Mouse (Mus musculus) liver, embryonic 14.5 days (tissue): ENCODE measurements at regions not wholly inside any gene's neighbourhood (a gene's known extent, or its start where the extent isn't known, plus 50 kb on each side); places are given as distances from the start of the nearest gene placed in this dataset.

Experiments used
- CTCF ChIP-seq: IDR thresholded peaks from 2 replicates; pipeline ENCODE4 v1.5.1; 2016; ENCODE audit warnings: antibody characterized with exemption, low read depth, control low read depth
- EP300 ChIP-seq: IDR thresholded peaks from 2 replicates; pipeline ENCODE4 v1.6.1; 2016; ENCODE audit warnings: antibody characterized with exemption, low read depth

DNA sequence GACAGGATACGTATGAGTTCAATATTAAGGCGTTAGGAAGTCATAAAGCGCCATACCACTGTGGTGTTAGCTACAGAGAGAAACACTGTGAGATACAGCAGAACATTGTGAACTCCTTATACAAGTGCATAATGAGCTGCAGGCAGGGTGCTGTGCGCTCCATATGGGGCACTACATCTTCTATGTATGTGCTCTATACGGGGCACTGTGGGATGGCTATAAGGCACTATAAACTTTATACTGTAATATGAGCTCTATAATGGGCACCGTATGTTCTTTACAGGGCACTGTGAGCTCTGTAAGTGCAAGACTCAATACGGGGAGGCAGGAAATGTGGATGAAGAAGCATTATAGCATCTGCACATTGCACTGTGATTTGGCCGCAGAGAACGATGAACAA, 183.2 kb upstream of the Krr1 start:
- no peak for TF ChIP-seq CTCF
- no peak for TF ChIP-seq EP300
